Comparison of ENCODE assay signal across 11 mouse cellular contexts in the genomic region with DNA sequence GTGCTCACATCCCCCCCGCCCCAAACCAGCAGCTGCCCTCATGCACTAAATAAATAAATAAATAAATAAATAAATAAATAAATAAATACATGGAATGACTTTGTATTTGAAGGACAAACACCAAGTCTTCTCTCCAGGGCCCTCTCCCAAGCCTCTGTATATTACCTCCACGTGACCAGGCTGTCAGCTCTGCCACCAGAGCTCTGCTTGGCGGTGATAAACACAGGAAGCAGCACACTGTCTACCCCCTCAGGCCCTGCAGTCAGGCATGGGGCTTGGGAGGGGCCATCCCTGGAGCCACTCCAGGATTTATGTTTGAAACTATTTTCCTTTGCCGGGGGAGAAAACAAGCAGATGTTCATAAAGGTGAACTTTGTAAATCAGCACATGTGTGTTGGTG.
"Had no signal": no experiment of that assay in that cellular context is flagged by ENCODE, and none has a peak within 500 bp of the region (broad histone marks: within the 10 kb centered on the region; RNA-seq: fewer than 3 reads in every experiment).

No protein-coding gene starts in this region.

- H3K9ac ChIP-seq: limb, embryonic 12.5 days; liver, embryonic 13.5 days; liver, postnatal 0 days; midbrain, embryonic 13.5 days had no signal

- H3K27me3 ChIP-seq: liver, embryonic 13.5 days; midbrain, embryonic 13.5 days had no signal

- H3K4me2 ChIP-seq: limb, embryonic 12.5 days; liver, embryonic 13.5 days; midbrain, embryonic 13.5 days had no signal

- DNase-seq: kidney, postnatal 36 days; liver; liver, embryonic 13.5 days; liver, postnatal 0 days; right cerebral cortex, postnatal 14 days; thymus, postnatal 36 days had no signal

- H3K27ac ChIP-seq: layer of hippocampus, adult 2 months; limb, embryonic 12.5 days; liver, embryonic 13.5 days; midbrain, embryonic 13.5 days had no signal

- H3K36me3 ChIP-seq: limb, embryonic 12.5 days; liver, embryonic 13.5 days; midbrain, embryonic 13.5 days had no signal

- ATAC-seq: hindbrain, embryonic 16.5 days; inflammation-experienced regulatory T-cells, adult 6 months; liver, postnatal 0 days; midbrain, embryonic 13.5 days had no signal

- H3K4me3 ChIP-seq: layer of hippocampus, adult 2 months; limb, embryonic 12.5 days; liver, embryonic 13.5 days; midbrain, embryonic 13.5 days had no signal

- H3K4me1 ChIP-seq: liver, embryonic 13.5 days had no signal

- H3K9me3 ChIP-seq: limb, embryonic 12.5 days; liver, embryonic 13.5 days; midbrain, embryonic 13.5 days had no signal
